Mouse (Mus musculus) heart, embryonic 14.5 days (tissue): Measurements from ENCODE around the gene Gab2. TPM values are rescaled to one million over a fixed set of nuclear protein-coding genes. Genes with fewer than 3 reads are reported as not detected.

ENCODE experiments used
- ATAC-seq: fragments of 200-750 bp; cut with Nextera tagmentation; 2 replicates; pipeline ENCODE4 v1.8.0; 2017; ENCODE audit warnings: low read depth, moderate TSS enrichment; ENCODE audit not compliant: insufficient number of reproducible peaks, insufficient read depth, low FRiP score
- H3K27ac ChIP-seq, 2 experiments: fragments of 200-500 bp in 1 of 2; fragments of 300-500 bp in 1 of 2; sonication (generic) in 1 of 2; replicated peaks in 1 of 2; 2 replicates each; pipeline ENCODE4 v1.5.1; 2012 to 2014; ENCODE audit warnings: low read depth in 2 of 2, low read length in 2 of 2, control low read depth in 1 of 2, mild to moderate bottlenecking in 1 of 2, mixed read lengths in 1 of 2; ENCODE audit not compliant: control insufficient read depth in 1 of 2, insufficient read depth in 1 of 2
- H3K27me3 ChIP-seq: fragments of 300-500 bp; sonication (generic); 2 replicates; pipeline ENCODE4 v1.6.1; 2014; ENCODE audit warnings: mild to moderate bottlenecking, low read length, control low read depth; ENCODE audit not compliant: control insufficient read depth, insufficient read depth
- H3K36me3 ChIP-seq: fragments of 300-500 bp; sonication (generic); 2 replicates; pipeline ENCODE4 v1.6.1; 2014; ENCODE audit warnings: mild to moderate bottlenecking, control low read depth, low read length, mixed read lengths; ENCODE audit not compliant: control insufficient read depth, insufficient read depth
- H3K4me1 ChIP-seq, 2 experiments: fragments of 200-500 bp in 1 of 2; fragments of 300-500 bp in 1 of 2; sonication (generic) in 1 of 2; 2 replicates each; pipeline ENCODE4 v1.6.1; 2012 to 2014; ENCODE audit warnings: low read length in 2 of 2, control low read depth in 1 of 2, mixed read lengths in 1 of 2; ENCODE audit not compliant: control insufficient read depth in 2 of 2, insufficient read depth in 2 of 2
- H3K4me2 ChIP-seq: fragments of 300-500 bp; sonication (generic); 2 replicates; pipeline ENCODE4 v1.6.1; 2014; ENCODE audit warnings: mild to moderate bottlenecking, low read length
- H3K4me3 ChIP-seq, 2 experiments: fragments of 200-500 bp in 1 of 2; fragments of 300-500 bp in 1 of 2; sonication (generic) in 1 of 2; 2 replicates each; pipeline ENCODE4 v1.5.1; 2012 to 2014; ENCODE audit warnings: low read length in 2 of 2, mild to moderate bottlenecking in 2 of 2, control low read depth in 1 of 2, low read depth in 1 of 2, moderate library complexity in 1 of 2; ENCODE audit not compliant: control insufficient read depth in 1 of 2, insufficient read depth in 1 of 2
- H3K9ac ChIP-seq: fragments of 300-500 bp; sonication (generic); 2 replicates; pipeline ENCODE4 v1.6.1; 2014; ENCODE audit warnings: mild to moderate bottlenecking, low read length
- H3K9me3 ChIP-seq: fragments of 300-500 bp; sonication (generic); 2 replicates; pipeline ENCODE4 v1.6.1; 2016; ENCODE audit warnings: low read length, control low read depth; ENCODE audit not compliant: control insufficient read depth
- WGBS: fragments of 180-500 bp; shearing (Covaris S2); extraction: QIAGEN DNeasy Blood & Tissue Kit; methylation state at CpG from one replicate; pipeline ENCODE4 v1.1.7; 2014; 5-methylcytosine and 5-hydroxymethylcytosine counted together
- polyA plus RNA-seq: library from polyadenylated mRNA; unstranded; fragments of >200 nt; fragmentation: Nextera tagmentation; extraction: Ambion mirVana; gene quantifications from 2 replicates; pipeline ENCODE4 v1.2.1, GENCODE M21; 2014

The Gab2 gene
- polyA plus RNA-seq, 1 experiment from 2014 or later = 8.8 TPM

DNA sequence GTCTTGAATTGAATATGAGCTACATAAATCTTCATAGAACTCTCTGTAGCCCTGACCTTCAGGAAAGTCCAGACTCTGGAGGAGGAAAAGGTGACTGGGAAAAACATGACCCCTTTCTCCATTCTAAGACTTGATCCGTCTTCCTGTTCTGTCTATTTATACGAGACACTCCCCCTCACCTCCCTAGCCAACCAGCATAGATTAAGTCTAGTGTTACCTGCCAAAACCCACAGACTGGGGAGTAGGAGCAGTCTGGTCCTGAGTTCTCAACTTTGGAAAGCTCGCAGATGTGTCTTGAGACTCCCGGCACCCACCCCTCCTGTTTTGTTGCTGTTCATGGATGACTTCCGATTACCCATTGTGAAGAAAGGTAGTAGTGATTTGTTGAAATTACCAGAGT, 166.8 kb downstream of the Gab2 start:
- ATAC-seq = 0 out of 2 replicates have a peak, but pooled peaks have one; percentile 50
- Histone ChIP-seq H3K4me1 (peaks cover 7 to 17% of the 10 kb centered on the region in 2 experiments), H3K4me2 (no peak overlapping the region), H3K9ac (no peak overlapping the region), H3K4me3 (no peak overlapping the region), H3K27ac (0 out of 4 replicates have a peak overlapping the region, but pooled peaks of 1 of the 2 experiments have one; percentile 51), H3K27me3 (no peaks in the 10 kb centered on the region), H3K9me3 (no peaks in the 10 kb centered on the region), H3K36me3 (no peaks in the 10 kb centered on the region)
- WGBS = 58% methylated on average over 5 of the region's 5 CpGs

- WGBS = 62% methylated on average over 2 of the region's 2 CpGs
- no peaks in the 10 kb centered on the region for H3K9me3 ChIP-seq
- no peak overlapping the region for H3K27ac ChIP-seq
- no peaks in the 10 kb centered on the region for H3K36me3 ChIP-seq
- no peaks in the 10 kb centered on the region for H3K27me3 ChIP-seq
- no peak overlapping the region for H3K4me3 ChIP-seq
- H3K4me2 ChIP-seq = no peak overlapping the region
- H3K9ac ChIP-seq = no peak overlapping the region
- H3K4me1 ChIP-seq = peaks cover 7 to 12% of the 10 kb centered on the region in 2 experiments
- ATAC-seq = no peak
Measured at GRCm38 (mm10) chr7:97251638-97252037, 170.3 kb downstream of the Gab2 start.

- ATAC-seq = peak; percentile 85
- no peaks in the 10 kb centered on the region for H3K27me3 ChIP-seq
- no peak overlapping the region for H3K9ac ChIP-seq
- peak overlapping the region; percentile 35 to 61; a peak in 2 of 4 replicates for H3K27ac ChIP-seq
- no peaks in the 10 kb centered on the region for H3K36me3 ChIP-seq
- H3K4me2 ChIP-seq = no peak overlapping the region
- no peaks in the 10 kb centered on the region for H3K9me3 ChIP-seq
- H3K4me3 ChIP-seq = no peak overlapping the region
- no peaks in the 10 kb centered on the region; a peak in 1 of 4 replicates for H3K4me1 ChIP-seq
- 27% methylated on average over 1 of the region's 1 CpGs for whole genome bisulfite sequencing
Measured at GRCm38 (mm10) chr7:97262541-97262940, 181.2 kb downstream of the Gab2 start.

DNA sequence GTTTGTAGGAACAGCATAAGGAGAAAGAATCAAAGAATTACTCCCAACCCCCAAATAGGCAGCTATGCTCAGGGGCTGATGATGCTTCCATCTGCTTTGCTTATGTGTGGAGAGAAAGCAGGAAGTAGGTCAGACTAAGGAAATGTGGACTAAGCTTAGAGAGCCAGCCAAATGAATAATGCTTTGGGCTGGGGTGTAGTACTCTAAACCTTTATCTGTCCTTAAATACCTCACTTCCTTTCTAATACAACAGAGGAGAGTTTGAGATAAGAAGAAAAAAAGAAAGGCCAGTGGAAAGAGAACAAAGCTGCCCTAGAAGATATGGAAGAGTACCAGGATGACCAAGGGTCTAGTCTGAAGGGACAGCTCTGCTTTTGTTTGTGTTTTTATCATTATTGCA, 189.0 kb downstream of the Gab2 start:
- Histone ChIP-seq H3K4me2 (no peak overlapping the region), H3K9me3 (no peaks in the 10 kb centered on the region), H3K4me3 (no peak overlapping the region), H3K27me3 (no peaks in the 10 kb centered on the region), H3K27ac (no peak overlapping the region), H3K9ac (no peak overlapping the region), H3K36me3 (peaks cover 7% of the 10 kb centered on the region; the same call in 1 of the 2 replicates), H3K4me1 (peaks cover 0 to 4% of the 10 kb centered on the region in 2 experiments; a peak in 1 of 4 replicates)
- ATAC-seq = peak; percentile 66; the same call in 1 of the 2 replicates

- H3K4me1 ChIP-seq = peaks cover 0 to 4% of the 10 kb centered on the region in 2 experiments; a peak in 1 of 4 replicates
- no peaks in the 10 kb centered on the region for H3K9me3 ChIP-seq
- no peak overlapping the region for H3K4me2 ChIP-seq
- no peak overlapping the region for H3K4me3 ChIP-seq
- no peak overlapping the region for H3K9ac ChIP-seq
- no peaks in the 10 kb centered on the region for H3K27me3 ChIP-seq
- no peak for ATAC-seq
- no peak overlapping the region for H3K27ac ChIP-seq
- peaks cover 7% of the 10 kb centered on the region; the same call in 1 of the 2 replicates for H3K36me3 ChIP-seq
- 86% methylated on average over 1 of the region's 1 CpGs for WGBS
Measured at GRCm38 (mm10) chr7:97271068-97271467, 189.7 kb downstream of the Gab2 start.

- ATAC-seq = no peak
- H3K9ac ChIP-seq = no peak overlapping the region
Measured at GRCm38 (mm10) chr7:97296986-97297385, 215.6 kb downstream of the Gab2 start.

GRCm38 (mm10) chr7:97297466-97297865, 216.1 kb downstream of the Gab2 start:
- Histone ChIP-seq H3K36me3 (peaks cover 31% of the 10 kb centered on the region), H3K4me3 (no peak overlapping the region)

More at GRCm38 (mm10) chr7:97296986-97297385, 215.6 kb downstream of the Gab2 start:
- H3K4me1 ChIP-seq = 0 out of 4 replicates have a peak, but pooled peaks cover 0 to 4% of the 10 kb centered on the region in 2 experiments
- peaks cover 26% of the 10 kb centered on the region for H3K36me3 ChIP-seq
- no peak overlapping the region for H3K4me2 ChIP-seq
- H3K4me3 ChIP-seq = no peak overlapping the region
- H3K27ac ChIP-seq = no peak overlapping the region
- no peaks in the 10 kb centered on the region for H3K27me3 ChIP-seq
- WGBS = 46% methylated on average over 2 of the region's 2 CpGs
- no peaks in the 10 kb centered on the region for H3K9me3 ChIP-seq

DNA sequence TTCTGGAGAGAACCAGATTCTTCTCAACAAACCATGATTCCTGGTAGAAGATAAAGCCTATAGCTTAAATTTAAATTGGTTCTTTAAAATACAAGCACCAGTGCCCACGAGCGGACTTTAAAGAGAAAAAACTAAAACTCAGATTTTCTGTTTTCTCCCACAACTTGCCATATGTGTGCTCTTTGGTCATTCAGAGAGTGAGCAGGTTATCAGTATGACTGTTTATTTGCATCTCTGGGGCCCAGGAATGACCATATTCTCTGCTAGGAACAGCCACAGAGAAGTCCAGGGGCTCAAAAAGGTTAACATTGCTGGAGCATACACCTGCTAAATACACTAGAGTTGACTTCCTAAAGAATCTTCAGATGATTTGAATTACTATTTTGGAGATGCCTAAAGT, 216.9 kb downstream of the Gab2 start:
- peaks cover 39% of the 10 kb centered on the region for H3K36me3 ChIP-seq
- WGBS = 95% methylated on average over 2 of the region's 2 CpGs
- no peak overlapping the region for H3K27ac ChIP-seq
- ATAC-seq = no peak
- H3K9ac ChIP-seq = no peak overlapping the region
- H3K9me3 ChIP-seq = no peaks in the 10 kb centered on the region
- H3K27me3 ChIP-seq = no peaks in the 10 kb centered on the region
- no peak overlapping the region for H3K4me3 ChIP-seq
- no peak overlapping the region for H3K4me2 ChIP-seq
- H3K4me1 ChIP-seq = 0 out of 4 replicates have a peak, but pooled peaks cover 0 to 4% of the 10 kb centered on the region in 2 experiments

More at GRCm38 (mm10) chr7:97297466-97297865, 216.1 kb downstream of the Gab2 start:
- H3K4me2 ChIP-seq = no peak overlapping the region
- WGBS = 2% methylated on average over 2 of the region's 2 CpGs
- ATAC-seq = no peak
- no peak overlapping the region for H3K27ac ChIP-seq
- no peak overlapping the region for H3K9ac ChIP-seq
- no peaks in the 10 kb centered on the region for H3K27me3 ChIP-seq
- H3K9me3 ChIP-seq = no peaks in the 10 kb centered on the region
- 0 out of 4 replicates have a peak, but pooled peaks cover 0 to 4% of the 10 kb centered on the region in 2 experiments for H3K4me1 ChIP-seq
